Mouse (Mus musculus) hindbrain, embryonic 12.5 days (tissue): ENCODE measurements around the gene Zmpste24. TPM values are rescaled to one million over a fixed set of nuclear protein-coding genes. Genes with fewer than 3 reads are reported as not detected.

ENCODE experiments used
- ATAC-seq: fragments of 200-750 bp; cut with Nextera tagmentation; 2 replicates; pipeline ENCODE4 v1.8.0; 2017; ENCODE audit warnings: moderate TSS enrichment; ENCODE audit not compliant: low FRiP score
- H3K27ac ChIP-seq: fragments of 300-500 bp; sonication (generic); 2 replicates; pipeline ENCODE4 v1.5.1; 2016; ENCODE audit warnings: mild to moderate bottlenecking
- H3K27me3 ChIP-seq: fragments of 300-500 bp; sonication (generic); 2 replicates; pipeline ENCODE4 v1.6.1; 2016; ENCODE audit warnings: mild to moderate bottlenecking
- H3K36me3 ChIP-seq: fragments of 300-500 bp; sonication (generic); 2 replicates; pipeline ENCODE4 v1.6.1; 2016; ENCODE audit warnings: mild to moderate bottlenecking
- H3K4me1 ChIP-seq: fragments of 300-500 bp; sonication (generic); 2 replicates; pipeline ENCODE4 v1.6.1; 2016
- H3K4me2 ChIP-seq: fragments of 300-500 bp; sonication (generic); replicated peaks from 2 replicates; pipeline ENCODE4 v1.6.1; 2016; ENCODE audit warnings: mild to moderate bottlenecking
- H3K4me3 ChIP-seq: fragments of 300-500 bp; sonication (generic); 2 replicates; pipeline ENCODE4 v1.5.1; 2016; ENCODE audit warnings: mild to moderate bottlenecking
- H3K9ac ChIP-seq: fragments of 300-500 bp; sonication (generic); 2 replicates; pipeline ENCODE4 v1.6.1; 2016; ENCODE audit warnings: mild to moderate bottlenecking, moderate library complexity
- H3K9me3 ChIP-seq: fragments of 300-500 bp; sonication (generic); replicated peaks from 2 replicates; pipeline ENCODE4 v1.6.1; 2016; ENCODE audit warnings: mild to moderate bottlenecking
- WGBS: fragments of 180-500 bp; shearing (Covaris S2); methylation state at CpG from one replicate; pipeline ENCODE4 v1.1.7; 2016; 5-methylcytosine and 5-hydroxymethylcytosine counted together
- polyA plus RNA-seq: library from polyadenylated mRNA; unstranded; fragments of >200 nt; fragmentation: Nextera tagmentation; extraction: Ambion mirVana; gene quantifications from 2 replicates; pipeline ENCODE4 v1.2.1, GENCODE M21; 2016

Zmpste24 gene
- polyA plus RNA-seq, 1 experiment from 2014 or later, result 32.5 TPM

DNA sequence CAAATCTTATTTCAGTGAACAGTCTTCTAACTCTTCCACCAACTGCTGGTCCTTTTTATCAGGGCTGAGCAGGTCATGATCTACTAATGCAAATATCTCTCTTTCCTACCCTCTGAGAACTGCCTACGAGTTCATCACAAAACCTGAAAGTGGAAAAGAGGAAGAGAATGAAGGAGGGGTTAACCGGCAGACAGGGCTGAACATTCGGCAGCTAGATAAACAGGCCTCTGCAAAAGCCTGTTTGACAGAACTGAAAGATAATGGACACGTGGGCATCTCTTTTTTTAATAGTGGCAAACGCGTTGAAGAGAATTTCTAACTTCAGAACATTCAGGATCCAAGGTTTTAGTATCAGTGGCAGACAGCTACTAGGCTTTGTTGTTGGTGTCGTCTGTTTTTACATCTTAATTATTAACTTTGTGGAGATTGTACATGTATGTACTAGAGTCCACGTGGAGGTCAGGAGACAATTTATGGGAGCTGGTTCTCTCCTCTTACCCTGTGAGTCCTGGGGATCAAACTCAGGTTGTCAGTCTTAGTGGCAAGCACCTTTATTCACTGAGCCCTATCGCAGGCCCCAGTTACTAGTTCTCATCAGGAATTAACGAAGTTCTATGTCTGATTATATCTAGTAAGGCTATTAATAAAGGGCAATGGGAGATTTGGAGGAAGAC lies 83.3 kb downstream of the Zmpste24 start:
- Histone ChIP-seq H3K27me3 (no peaks in the 10 kb centered on the region), H3K4me1 (peaks cover 14% of the 10 kb centered on the region), H3K27ac (no peak overlapping the region), H3K4me3 (no peak overlapping the region), H3K9ac (no peak overlapping the region), H3K36me3 (no peaks in the 10 kb centered on the region), H3K9me3 (no peaks in the 10 kb centered on the region), H3K4me2 (peak overlapping the region; percentile 79; the same call in 1 of the 2 replicates)
- 82% methylated on average over 10 of the region's 10 CpGs for WGBS
- no peak for ATAC-seq

DNA sequence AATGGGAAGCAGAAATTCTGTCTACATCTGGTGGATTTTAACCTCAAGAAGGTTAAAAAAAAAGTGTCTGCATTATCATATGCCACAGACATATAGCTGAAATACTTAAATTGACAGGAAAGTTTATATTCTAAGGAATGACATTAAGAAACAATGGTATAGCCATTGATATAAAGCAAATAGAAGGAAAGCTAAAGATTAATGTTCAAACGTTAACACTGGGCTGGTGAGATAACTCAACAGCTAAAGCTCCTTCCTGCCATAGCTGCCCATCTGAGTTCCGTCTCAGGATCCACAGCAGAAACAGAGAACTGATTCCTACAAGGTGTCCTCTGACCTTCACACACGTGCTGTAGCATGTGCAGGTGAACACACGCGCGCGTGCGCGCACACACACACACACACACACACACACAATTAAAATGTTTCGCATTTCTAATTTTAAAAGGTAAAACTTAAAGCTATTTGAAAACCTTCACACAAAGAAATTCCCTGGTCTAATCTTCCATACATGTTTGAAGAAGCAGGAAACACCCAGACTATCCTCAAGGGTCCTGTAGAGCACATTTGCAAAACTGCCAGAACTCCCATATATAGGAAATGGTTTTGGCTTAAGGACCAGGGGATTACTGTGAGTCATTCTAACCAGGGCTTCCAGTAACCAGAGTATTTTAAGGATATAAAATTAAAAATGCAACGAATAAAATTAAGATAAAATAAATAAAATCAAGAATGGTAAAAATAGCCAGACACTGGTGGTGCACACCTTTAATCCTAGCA lies 87.1 kb downstream of the Zmpste24 start:
- Histone ChIP-seq H3K4me1 (peaks cover 15% of the 10 kb centered on the region), H3K36me3 (no peaks in the 10 kb centered on the region), H3K27me3 (no peaks in the 10 kb centered on the region), H3K9ac (no peak overlapping the region), H3K9me3 (no peaks in the 10 kb centered on the region), H3K27ac (no peak overlapping the region), H3K4me2 (no peak overlapping the region), H3K4me3 (no peak overlapping the region)
- 83% methylated on average over 11 of the region's 11 CpGs for WGBS
- ATAC-seq, result no peak

Other genes starting within 250 kb of the Zmpste24 start
- 8.5 and 9.2 TPM in 2 replicates for gene Rims3, start 243.4 kb downstream of the Zmpste24 start, polyA plus RNA-seq
- 34.1 and 38.0 TPM in 2 replicates for gene Exo5, start 173.2 kb downstream of the Zmpste24 start, polyA plus RNA-seq
- gene Zfp69, start 146.5 kb downstream of the Zmpste24 start, polyA plus RNA-seq, result 10.1 and 10.6 TPM in 2 replicates
- gene Smap2, start 81.0 kb downstream of the Zmpste24 start, polyA plus RNA-seq, result 36.2 and 41.7 TPM in 2 replicates
- 55.6 and 63.0 TPM in 2 replicates for gene Col9a2, start 58.9 kb downstream of the Zmpste24 start, polyA plus RNA-seq
- not detected in 2 replicates for gene Tmco2, start 11.0 kb upstream of the Zmpste24 start, polyA plus RNA-seq
- gene Rlf, start 116.8 kb upstream of the Zmpste24 start, polyA plus RNA-seq, result 39.7 and 39.9 TPM in 2 replicates
- gene Gm12888, start 226.7 kb upstream of the Zmpste24 start, polyA plus RNA-seq, result not detected in 2 replicates